Mouse (Mus musculus): ENCODE data around the gene Galnt18. TPM values are rescaled to one million over a fixed set of nuclear protein-coding genes. Genes with fewer than 3 reads are reported as not detected.
A peak's percentile ranks its signal among the peaks of the same experiment; 100 is the strongest.

The Galnt18 gene
- polyA plus RNA-seq, 1 experiment from 2014 or later: 112 TPM

DNA sequence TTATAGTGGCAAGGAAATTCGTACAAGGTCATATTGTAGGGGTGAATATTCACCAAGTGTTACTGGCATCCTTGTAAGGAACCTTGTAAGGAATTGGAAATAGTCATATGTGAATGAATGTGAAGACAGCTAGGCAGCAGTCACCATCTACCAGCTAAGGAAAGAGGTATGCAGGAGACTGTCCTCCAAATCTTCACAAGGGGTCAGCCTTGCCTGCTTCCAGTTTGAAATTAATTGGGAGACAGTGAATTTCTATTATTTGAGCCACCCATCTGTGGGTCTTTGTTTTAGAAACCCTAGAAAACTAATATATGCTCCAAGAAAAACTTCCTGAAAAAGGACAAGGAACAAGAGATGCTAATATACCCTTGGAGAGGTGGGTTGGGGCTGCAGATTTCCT is 313.1 kb downstream of the Galnt18 start:
- Histone ChIP-seq H3K9me3 (ENCODE audit: low read length) (no peaks in the 10 kb centered on the region), H3K4me3 (ENCODE audit: low read depth, low read length) (no peak overlapping the region), H3K36me3 (ENCODE audit: insufficient read depth, low read length) (no peaks in the 10 kb centered on the region; the same call in 1 of the 2 replicates), H3K27me3 (replicated peaks; ENCODE audit: insufficient read depth, low read length) (no peaks in the 10 kb centered on the region), H3K4me1 (ENCODE audit: insufficient read depth, low read depth, low read length) (no peaks in the 10 kb centered on the region), H3K27ac (ENCODE audit: low read length) (no peak overlapping the region), H3K9ac (replicated peaks; ENCODE audit: low read depth) (no peak overlapping the region), H3K4me2 (replicated peaks; ENCODE audit: low read depth, low read length) (no peak overlapping the region)
- DNase-seq (ENCODE audit: low spot score) (no peak), ATAC-seq (no peak)
- WGBS: 70% methylated on average over 1 of the region's 1 CpGs
- TF ChIP-seq CTCF (IDR thresholded peaks at IDR 0.05) (no peak), EP300 (IDR thresholded peaks at IDR 0.05) (no peak)

DNA sequence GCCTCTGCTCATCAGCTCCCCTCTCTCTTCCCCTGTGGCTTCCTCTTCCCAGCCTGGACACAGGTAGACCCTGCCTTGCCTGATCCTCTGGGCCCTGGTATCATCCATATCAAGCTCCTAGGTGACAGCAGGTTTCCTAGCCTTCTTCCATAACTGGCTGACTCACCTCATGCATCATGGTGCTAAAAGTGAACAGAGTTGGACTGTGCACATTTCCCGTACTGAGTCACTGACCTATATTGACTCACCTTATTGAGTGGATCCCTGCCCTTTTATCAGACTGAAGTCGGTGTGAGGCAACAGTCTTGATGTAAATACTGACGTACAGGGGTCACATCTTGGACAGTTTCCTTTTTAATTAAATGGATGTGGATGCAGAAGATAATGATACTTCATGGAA is 313.7 kb downstream of the Galnt18 start:
- H3K4me1 ChIP-seq (ENCODE audit: insufficient read depth, low read depth, low read length): no peaks in the 10 kb centered on the region
- no peaks in the 10 kb centered on the region for H3K9me3 ChIP-seq (ENCODE audit: low read length)
- TF ChIP-seq CTCF (IDR thresholded peaks at IDR 0.05) (no peak), EP300 (IDR thresholded peaks at IDR 0.05) (no peak)
- no peak overlapping the region for H3K27ac ChIP-seq (ENCODE audit: low read length)
- no peak overlapping the region for H3K9ac ChIP-seq (replicated peaks; ENCODE audit: low read depth)
- 54% methylated on average over 3 of the region's 3 CpGs for WGBS
- no peak overlapping the region for H3K4me2 ChIP-seq (replicated peaks; ENCODE audit: low read depth, low read length)
- ATAC-seq: no peak
- H3K36me3 ChIP-seq (ENCODE audit: insufficient read depth, low read length): no peaks in the 10 kb centered on the region; the same call in 1 of the 2 replicates
- no peaks in the 10 kb centered on the region for H3K27me3 ChIP-seq (replicated peaks; ENCODE audit: insufficient read depth, low read length)
- DNase-seq (ENCODE audit: low spot score): no peak
- H3K4me3 ChIP-seq (ENCODE audit: low read depth, low read length): no peak overlapping the region

DNA sequence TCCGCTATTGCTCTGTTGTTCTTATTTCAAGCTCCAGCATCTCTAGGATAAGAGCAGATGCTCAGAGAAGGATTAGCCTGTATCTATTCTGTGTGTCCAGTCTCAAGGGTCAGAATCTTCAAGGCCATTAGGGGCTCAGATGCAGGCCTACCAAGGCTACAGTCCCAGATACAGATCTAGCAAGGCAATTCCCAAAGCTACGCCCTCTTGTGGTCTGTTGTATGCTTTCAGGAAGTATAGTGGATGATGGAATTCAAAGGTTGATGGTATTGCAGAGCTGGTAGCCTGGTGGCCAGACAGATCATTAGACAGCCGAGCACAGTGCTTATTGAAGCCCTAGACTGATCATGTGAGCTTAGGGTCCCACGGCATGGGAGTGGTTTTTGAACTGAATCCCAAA is 320.1 kb downstream of the Galnt18 start:
- no peak overlapping the region for H3K4me2 ChIP-seq (replicated peaks; ENCODE audit: low read depth, low read length)
- no peaks in the 10 kb centered on the region for H3K9me3 ChIP-seq (ENCODE audit: low read length)
- no peak for TF ChIP-seq EP300 (IDR thresholded peaks at IDR 0.05)
- TF ChIP-seq CTCF (IDR thresholded peaks at IDR 0.05): peak; percentile 47
- no peaks in the 10 kb centered on the region for H3K4me1 ChIP-seq (ENCODE audit: insufficient read depth, low read depth, low read length)
- no peak overlapping the region for H3K4me3 ChIP-seq (ENCODE audit: low read depth, low read length)
- DNase-seq (ENCODE audit: low spot score) (no peak), ATAC-seq (no peak)
- no peaks in the 10 kb centered on the region for H3K27me3 ChIP-seq (replicated peaks; ENCODE audit: insufficient read depth, low read length)
- WGBS: 80% methylated on average over 4 of the region's 4 CpGs
- no peaks in the 10 kb centered on the region for H3K36me3 ChIP-seq (ENCODE audit: insufficient read depth, low read length)
- no peak overlapping the region for H3K9ac ChIP-seq (replicated peaks; ENCODE audit: low read depth)
- H3K27ac ChIP-seq (ENCODE audit: low read length): no peak overlapping the region

DNA sequence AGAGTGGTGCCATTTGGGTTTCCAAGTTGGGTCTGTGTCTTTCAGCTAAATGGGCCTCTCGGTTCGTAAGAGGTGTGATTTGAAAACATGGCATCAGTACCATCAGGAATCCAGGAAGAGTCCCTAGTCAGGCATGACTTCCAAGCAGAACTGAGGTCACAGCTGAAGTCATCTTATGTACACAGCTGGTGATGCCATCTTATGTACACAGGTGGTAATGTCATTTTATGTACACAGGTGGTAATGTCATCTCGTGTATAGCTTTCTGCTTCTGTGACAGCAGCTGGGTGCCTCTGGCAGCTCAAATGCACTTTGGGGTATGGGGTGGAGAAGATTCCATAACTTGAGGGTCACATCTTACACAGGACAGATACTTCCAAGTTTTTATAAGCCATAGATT is 323.8 kb downstream of the Galnt18 start:
- Histone ChIP-seq H3K9ac (replicated peaks; ENCODE audit: low read depth) (no peak overlapping the region), H3K27ac (ENCODE audit: low read length) (no peak overlapping the region), H3K4me3 (ENCODE audit: low read depth, low read length) (no peak overlapping the region), H3K4me1 (ENCODE audit: insufficient read depth, low read depth, low read length) (no peaks in the 10 kb centered on the region), H3K36me3 (ENCODE audit: insufficient read depth, low read length) (no peaks in the 10 kb centered on the region), H3K4me2 (replicated peaks; ENCODE audit: low read depth, low read length) (no peak overlapping the region), H3K27me3 (replicated peaks; ENCODE audit: insufficient read depth, low read length) (no peaks in the 10 kb centered on the region), H3K9me3 (ENCODE audit: low read length) (no peaks in the 10 kb centered on the region)
- no peak for TF ChIP-seq CTCF (IDR thresholded peaks at IDR 0.05)
- TF ChIP-seq EP300 (IDR thresholded peaks at IDR 0.05): no peak
- 71% methylated on average over 3 of the region's 3 CpGs for WGBS
- ATAC-seq: no peak
- no peak for DNase-seq (ENCODE audit: low spot score)

DNA sequence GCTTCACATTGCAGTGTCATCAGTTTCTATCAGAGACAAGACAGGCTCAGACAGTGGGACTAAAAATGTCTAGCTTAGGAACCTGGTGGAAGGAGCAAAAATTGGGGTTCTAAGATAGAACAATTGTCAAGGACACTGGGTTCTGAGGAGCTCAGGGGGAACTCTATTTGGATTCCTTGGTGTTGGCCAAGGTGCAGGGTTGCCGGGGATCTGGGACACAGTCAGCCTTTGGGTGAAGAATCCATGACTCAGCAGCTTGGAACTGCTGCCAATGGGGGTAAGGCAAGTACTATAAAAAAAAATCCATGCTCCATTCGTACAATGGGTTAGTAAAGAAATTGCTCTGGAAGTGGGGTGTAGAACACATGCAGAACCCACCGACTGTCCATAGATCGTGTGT is 324.2 kb downstream of the Galnt18 start:
- Histone ChIP-seq H3K9me3 (ENCODE audit: low read length) (no peaks in the 10 kb centered on the region), H3K9ac (replicated peaks; ENCODE audit: low read depth) (no peak overlapping the region), H3K4me2 (replicated peaks; ENCODE audit: low read depth, low read length) (no peak overlapping the region), H3K36me3 (ENCODE audit: insufficient read depth, low read length) (no peaks in the 10 kb centered on the region), H3K4me1 (ENCODE audit: insufficient read depth, low read depth, low read length) (no peaks in the 10 kb centered on the region), H3K27me3 (replicated peaks; ENCODE audit: insufficient read depth, low read length) (no peaks in the 10 kb centered on the region), H3K4me3 (ENCODE audit: low read depth, low read length) (no peak overlapping the region), H3K27ac (ENCODE audit: low read length) (no peak overlapping the region)
- TF ChIP-seq EP300 (IDR thresholded peaks at IDR 0.05) (no peak), CTCF (IDR thresholded peaks at IDR 0.05) (no peak)
- ATAC-seq: no peak
- WGBS: 79% methylated on average over 4 of the region's 4 CpGs
- DNase-seq (ENCODE audit: low spot score): no peak

DNA sequence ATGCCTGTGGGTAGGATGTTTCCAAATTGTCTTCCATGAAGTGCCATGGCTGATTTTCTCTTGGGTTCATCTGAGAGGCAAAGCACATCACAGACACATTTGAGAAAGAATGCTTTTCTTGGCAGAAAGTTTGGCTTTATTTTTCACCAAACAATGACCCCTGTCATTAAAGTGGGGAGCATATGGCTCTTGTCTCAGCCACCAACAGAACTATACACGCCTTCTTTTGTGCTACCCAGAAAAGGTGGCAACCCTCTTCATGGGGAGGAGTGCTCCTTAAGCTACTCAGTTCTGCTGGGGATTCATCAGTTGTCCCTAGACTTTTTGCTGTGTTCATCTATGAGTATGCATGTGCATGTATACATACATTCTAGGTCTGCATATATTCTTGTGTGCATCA is 327.8 kb downstream of the Galnt18 start:
- Histone ChIP-seq H3K9ac (replicated peaks; ENCODE audit: low read depth) (no peak overlapping the region), H3K4me1 (ENCODE audit: insufficient read depth, low read depth, low read length) (no peaks in the 10 kb centered on the region), H3K4me2 (replicated peaks; ENCODE audit: low read depth, low read length) (no peak overlapping the region), H3K36me3 (ENCODE audit: insufficient read depth, low read length) (no peaks in the 10 kb centered on the region), H3K9me3 (ENCODE audit: low read length) (no peaks in the 10 kb centered on the region), H3K27me3 (replicated peaks; ENCODE audit: insufficient read depth, low read length) (no peaks in the 10 kb centered on the region), H3K4me3 (ENCODE audit: low read depth, low read length) (no peak overlapping the region), H3K27ac (ENCODE audit: low read length) (no peak overlapping the region)
- peak; percentile 48 for DNase-seq (ENCODE audit: low spot score)
- WGBS: 14% methylated on average over 1 of the region's 1 CpGs
- ATAC-seq: peak; percentile 40
- TF ChIP-seq CTCF (IDR thresholded peaks at IDR 0.05): no peak
- no peak for TF ChIP-seq EP300 (IDR thresholded peaks at IDR 0.05)
